Mouse (Mus musculus): ENCODE data around the gene Tbx1. TPM values are rescaled to one million over a fixed set of nuclear protein-coding genes. Genes with fewer than 3 reads are reported as not detected.
A peak's percentile ranks its signal among the peaks of the same experiment; 100 is the strongest.
"Not testable (repeated sequence)": the region's sequence is repeated elsewhere in the genome, so short reads cannot be mapped to it uniquely, and the experiment has no call there.

Tbx1 gene
- total RNA-seq, 2 experiments from 2014 or later, result 0.20 TPM; not detected in 1

DNA sequence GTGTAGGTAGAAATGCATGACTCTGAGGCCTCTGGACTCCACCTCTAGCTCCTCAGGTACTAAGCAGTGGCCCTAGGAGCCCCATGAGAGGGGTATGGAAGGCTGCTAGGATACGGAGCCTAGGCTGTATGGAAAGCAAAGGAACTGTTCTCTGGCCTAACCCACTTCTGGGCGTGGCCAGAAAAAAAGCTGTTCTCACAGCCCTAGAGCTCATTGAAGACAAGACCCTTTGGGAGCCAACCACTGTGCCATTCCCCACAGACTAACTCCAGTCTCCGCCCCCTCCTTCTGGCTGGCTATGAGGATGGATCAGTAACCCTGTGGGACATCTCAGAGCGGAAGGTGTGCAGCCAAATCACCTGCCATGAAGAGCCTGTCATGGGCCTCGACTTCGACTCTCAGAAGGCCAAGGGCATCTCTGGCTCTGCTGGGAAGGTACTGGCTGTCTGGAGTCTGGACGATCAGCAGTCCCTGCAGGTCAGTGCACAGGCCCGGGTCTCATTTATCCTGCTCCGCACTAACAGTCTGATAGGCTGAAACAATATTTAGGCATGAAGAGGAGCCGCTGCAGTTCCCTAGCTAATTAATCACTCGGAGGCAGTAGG is 38.3 kb downstream of the Tbx1 start:
- no peak for DNase-seq

DNA sequence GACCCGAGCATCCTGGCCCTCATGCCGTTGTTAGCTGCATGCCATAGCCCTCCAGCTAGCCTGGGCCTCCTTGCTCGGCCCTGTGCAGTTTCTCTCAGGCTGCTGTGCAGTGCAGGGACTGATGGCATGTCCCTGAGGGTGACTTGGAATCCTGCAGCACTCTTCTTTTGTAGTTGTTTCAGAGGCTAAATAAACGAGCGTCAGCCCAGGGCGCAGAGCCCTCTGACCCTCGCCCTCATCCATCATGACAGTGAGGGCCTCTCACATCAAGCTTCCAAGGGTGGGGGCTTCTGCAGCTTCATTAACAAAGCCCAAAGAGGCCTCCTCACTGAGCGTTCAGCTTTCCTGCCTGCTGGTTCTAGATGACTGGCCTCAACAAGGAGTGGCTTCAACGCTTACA is 38.9 kb downstream of the Tbx1 start:
- no peak for DNase-seq

DNA sequence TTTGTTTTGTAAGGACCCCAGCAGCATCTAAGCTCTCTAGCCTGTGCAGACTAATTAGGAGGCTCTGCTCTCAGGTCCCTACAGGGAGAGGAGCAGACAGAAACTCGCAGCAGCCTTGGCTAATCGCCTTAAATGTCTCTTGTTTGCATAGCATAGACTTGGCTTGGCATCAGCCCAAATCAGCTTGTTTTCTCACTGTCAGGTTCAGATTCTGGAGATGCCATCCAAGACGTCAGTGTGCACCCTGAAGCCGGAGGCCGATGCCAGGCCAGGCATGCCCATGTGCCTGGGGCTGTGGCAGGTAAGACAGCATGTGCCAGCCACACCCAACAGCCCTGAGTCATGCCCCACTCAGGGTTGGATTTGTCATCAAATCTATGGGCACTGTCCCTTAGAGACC is 42.6 kb downstream of the Tbx1 start:
- DNase-seq, result no peak

DNA sequence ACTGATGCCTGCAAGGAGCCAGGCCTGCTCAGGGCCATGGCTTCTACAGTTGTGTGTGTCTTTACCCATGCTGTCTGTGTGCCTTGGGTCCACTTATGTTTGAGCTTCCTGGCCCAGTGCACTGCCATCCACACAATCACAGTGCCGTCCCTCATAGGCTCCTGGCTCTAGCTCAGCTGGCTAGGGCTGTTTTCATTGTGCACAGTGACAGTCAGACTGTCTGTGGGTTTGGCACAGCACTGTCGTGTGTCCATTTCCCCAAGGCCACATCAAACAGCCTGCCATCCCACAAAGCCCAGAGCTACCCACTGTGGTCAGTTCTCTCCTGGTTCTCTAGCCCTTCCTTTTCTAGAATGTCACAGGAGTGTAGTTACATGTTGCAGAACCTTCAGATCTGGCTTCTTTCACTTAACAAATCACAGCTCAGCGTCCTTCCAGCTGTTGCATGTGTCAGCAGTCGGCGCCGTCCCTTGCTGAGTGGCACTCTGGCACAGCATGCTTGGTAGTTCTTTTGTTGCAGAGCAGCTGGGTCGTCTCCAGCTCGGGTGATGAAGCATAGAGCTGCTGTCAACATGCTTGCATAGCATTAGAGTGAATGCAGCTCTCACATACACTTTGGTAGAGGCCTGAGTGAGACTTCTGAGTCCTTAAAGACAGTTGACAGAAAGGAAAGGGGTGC is 47.2 kb downstream of the Tbx1 start:
- DNase-seq, result peak; percentile 51 to 68

DNA sequence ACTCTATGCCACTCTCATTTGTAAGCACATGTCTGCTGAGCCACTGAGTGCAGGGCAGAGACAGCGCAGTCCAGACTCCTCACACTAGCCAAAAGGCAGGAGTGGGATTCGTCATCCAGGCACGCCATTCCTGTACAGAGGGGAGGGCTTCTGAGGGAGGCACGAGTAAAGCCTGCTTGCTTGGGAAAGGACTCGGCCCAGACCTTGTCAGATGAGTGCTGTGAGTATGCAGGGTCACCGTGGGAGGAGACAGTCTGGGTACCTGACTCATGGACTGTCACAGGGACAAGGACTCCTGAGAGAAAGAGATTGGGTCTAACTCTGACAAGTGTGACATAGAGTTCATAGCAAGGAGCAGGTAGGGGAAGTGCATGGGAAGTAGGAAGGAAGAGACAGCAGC is 51.2 kb downstream of the Tbx1 start:
- DNase-seq, result peak; percentile 9 to 38

DNA sequence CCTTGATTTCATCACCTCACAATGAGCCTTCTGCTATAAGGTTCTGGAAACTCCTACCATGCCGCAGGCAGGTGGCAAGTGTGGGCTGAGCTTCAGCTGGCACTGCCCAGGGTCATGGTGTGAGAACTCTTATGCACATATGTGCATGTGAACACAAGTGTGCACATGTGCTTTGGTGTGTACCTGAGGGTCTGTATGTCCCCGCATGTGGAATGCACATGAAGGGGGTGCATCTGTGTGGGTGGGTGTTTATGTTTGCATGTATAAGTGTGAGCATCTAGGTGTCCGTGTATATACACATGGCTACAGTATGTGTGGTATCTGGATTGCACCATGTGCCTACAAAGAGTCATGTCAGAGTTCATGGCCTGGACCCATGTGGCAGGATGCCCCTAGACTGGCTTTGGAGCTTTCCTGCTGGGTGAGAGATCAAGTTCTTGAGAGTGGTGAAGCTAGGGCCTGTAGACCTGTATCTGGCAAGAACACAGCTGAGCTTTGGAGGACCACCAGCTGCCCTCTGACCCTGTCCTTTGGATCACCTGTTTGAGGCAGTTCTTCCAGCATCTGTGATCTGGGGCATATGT is 53.0 kb downstream of the Tbx1 start:
- DNase-seq, result peak; percentile 14 to 36

DNA sequence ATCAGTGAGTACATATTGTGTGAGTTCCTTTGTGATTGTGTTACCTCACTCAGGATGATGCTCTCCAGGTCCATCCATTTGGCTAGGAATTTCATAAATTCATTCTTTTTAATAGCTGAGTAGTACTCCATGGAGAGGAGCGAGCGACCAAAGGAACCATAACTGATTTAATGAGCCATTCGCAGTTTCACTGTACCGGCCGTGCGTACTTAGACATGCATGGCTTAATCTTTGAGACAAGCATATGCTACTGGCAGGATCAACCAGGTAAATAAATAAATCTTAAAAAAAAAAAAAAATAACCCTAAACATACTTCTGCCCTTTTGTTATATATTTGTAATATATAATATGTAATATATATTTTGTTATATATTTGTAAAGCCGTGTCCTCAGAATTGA is 57.4 kb downstream of the Tbx1 start:
- DNase-seq, result not testable (repeated sequence)

Other genes starting within 250 kb of the Tbx1 start
- 10 to 100 TPM; 31.9 to 43.7 TPM for gene Tango2, start 242.6 kb downstream of the Tbx1 start, total RNA-seq (2021)
- gene Arvcf, start 242.5 kb downstream of the Tbx1 start, total RNA-seq (2021), result 10 to 100 TPM; 36.4 to 41.2 TPM
- 10 to 100 TPM; 73.3 to 97.3 TPM for gene Txnrd2, start 164.3 kb downstream of the Tbx1 start, total RNA-seq (2021)
- gene Comt, start 163.8 kb downstream of the Tbx1 start, total RNA-seq (2021), result 100 to 1,000 TPM; 193 to 249 TPM
- 1 to 10 TPM; 4.9 to 5.9 TPM for gene Gnb1l, start 92.0 kb downstream of the Tbx1 start, total RNA-seq (2021)
- gene Rtl10, start 91.8 kb downstream of the Tbx1 start, total RNA-seq (2021), result 1 to 10 TPM; 4.4 to 5.6 TPM
- gene Gp1bb, start 31.7 kb upstream of the Tbx1 start, total RNA-seq (2021), result under 1 TPM in 1 of 2 experiments, not detected in 1; 0.60 TPM
- gene Gm49601, start 35.8 kb upstream of the Tbx1 start, total RNA-seq (2021), result 1 to 10 TPM; 1.1 to 4.9 TPM
- gene Sept5, start 39.3 kb upstream of the Tbx1 start, total RNA-seq (2021), result 10 to 100 TPM in 1 of 2 experiments, 1 to 10 TPM in 1; 9.6 to 10.9 TPM
- gene Cldn5, start 186.2 kb upstream of the Tbx1 start, total RNA-seq (2021), result 10 to 100 TPM; 15.4 to 15.8 TPM
- 100 to 1,000 TPM; 105 to 111 TPM for gene Ufd1, start 221.1 kb upstream of the Tbx1 start, total RNA-seq (2021)
- 10 to 100 TPM in 1 of 2 experiments, 1 to 10 TPM in 1; 7.0 to 11.3 TPM for gene Cdc45, start 221.3 kb upstream of the Tbx1 start, total RNA-seq (2021)
- gene 2510002D24Rik, start 245.9 kb upstream of the Tbx1 start, total RNA-seq (2021), result 10 to 100 TPM; 12.6 to 22.3 TPM
- gene Gm28539, start 245.9 kb upstream of the Tbx1 start, total RNA-seq (2021), result 1 to 10 TPM; 3.3 to 3.7 TPM

All from adrenal gland, postnatal 36 days (tissue).